Mouse (Mus musculus): Measurements from ENCODE around the gene Il16. TPM values are rescaled to one million over a fixed set of nuclear protein-coding genes. Genes with fewer than 3 reads are reported as not detected.

Il16 gene
- polyA plus RNA-seq, 1 experiment from 2014 or later = 0.93 TPM

DNA sequence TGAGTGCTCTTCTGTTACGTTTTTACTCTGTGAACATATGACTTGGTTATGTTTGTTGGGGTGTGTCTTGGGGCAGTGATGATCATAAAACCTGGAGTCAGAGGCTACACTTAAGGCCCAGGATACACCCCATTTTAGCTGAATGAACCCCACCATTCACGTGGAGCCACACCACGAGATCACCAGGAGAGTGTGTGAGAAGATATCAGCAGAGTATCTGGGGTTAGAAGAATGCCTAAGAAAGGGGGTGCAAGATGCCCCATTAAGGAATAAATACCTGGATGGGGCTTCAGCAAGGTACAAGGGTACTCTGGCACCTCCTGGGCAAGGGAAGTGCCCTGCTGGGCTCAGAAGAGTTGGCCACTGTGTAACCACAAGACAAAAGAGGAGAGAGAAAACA lies 11.3 kb downstream of the Il16 start:
- Histone ChIP-seq H3K36me3 (replicated peaks) (no peaks in the 10 kb centered on the region), H3K9me3 (no peaks in the 10 kb centered on the region), H3K9ac (no peak overlapping the region), H3K4me3 (no peak overlapping the region), H3K27me3 (replicated peaks) (no peaks in the 10 kb centered on the region), H3K27ac (no peak overlapping the region), H3K4me1 (no peaks in the 10 kb centered on the region), H3K4me2 (no peak overlapping the region)
- no peak for ATAC-seq (replicated peaks)
- 87% methylated on average over 3 of the region's 3 CpGs for WGBS

DNA sequence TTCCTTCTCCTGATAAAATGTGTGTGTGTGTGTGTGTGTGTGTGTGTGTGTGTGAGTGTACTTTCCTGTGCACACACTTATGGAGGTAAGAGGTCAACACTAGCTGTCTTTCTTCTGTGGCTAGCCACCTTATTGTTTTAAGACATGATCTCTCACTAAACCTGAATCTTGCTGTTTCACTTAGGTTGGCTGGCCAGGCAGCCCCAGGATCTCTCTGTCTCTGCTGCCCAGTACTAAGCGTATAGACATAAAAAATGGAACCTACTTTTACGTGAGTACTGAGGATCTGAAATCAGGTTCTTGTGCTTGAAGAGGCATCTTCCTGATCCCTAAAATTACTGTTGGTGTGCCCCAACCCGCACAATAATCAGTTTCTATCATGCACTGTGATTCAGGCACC lies 12.7 kb downstream of the Il16 start:
- Histone ChIP-seq H3K9me3 (no peaks in the 10 kb centered on the region), H3K4me2 (no peak overlapping the region), H3K36me3 (replicated peaks) (no peaks in the 10 kb centered on the region), H3K27me3 (replicated peaks) (no peaks in the 10 kb centered on the region), H3K9ac (no peak overlapping the region), H3K4me1 (no peaks in the 10 kb centered on the region), H3K4me3 (no peak overlapping the region), H3K27ac (no peak overlapping the region)
- ATAC-seq (replicated peaks) = no peak
- 91% methylated on average over 3 of the region's 3 CpGs for WGBS

DNA sequence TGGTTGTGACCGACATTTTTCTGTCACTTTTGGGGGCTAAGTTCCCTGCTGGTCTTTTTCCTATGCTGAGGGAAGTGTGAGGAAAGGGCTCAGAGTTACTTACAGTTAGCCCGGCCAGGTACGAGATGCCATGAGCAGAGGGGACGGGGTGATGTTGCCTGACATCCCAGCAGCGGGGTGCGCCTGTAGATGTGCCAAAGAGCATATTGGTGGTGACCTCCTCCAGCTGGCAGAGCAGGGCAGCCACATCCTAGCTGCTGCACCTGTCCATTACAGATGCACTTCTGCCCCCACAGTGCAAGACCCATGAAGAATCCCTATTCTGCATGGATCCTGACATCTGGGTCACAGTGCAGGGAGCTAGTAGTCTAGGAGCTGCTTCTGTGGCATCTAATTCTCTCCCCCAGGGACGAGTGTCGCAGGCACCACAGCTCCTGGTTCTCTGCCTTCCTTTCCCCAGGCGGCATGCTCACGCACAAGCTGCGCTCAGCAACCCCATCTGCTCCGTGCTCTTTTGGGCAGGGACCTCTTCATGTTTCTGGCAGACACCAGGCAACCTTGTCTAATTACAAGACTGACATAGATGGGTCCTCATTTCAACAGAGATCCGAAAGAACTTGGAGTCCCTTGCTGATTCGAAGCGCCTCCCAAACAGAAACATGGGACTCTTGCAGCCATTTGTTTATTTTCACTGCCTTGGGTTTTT lies 13.4 kb downstream of the Il16 start:
- 74% methylated on average over 15 of the region's 15 CpGs for WGBS
- Histone ChIP-seq H3K4me2 (no peak overlapping the region), H3K4me1 (no peaks in the 10 kb centered on the region), H3K36me3 (replicated peaks) (no peaks in the 10 kb centered on the region), H3K4me3 (no peak overlapping the region), H3K9ac (no peak overlapping the region), H3K27ac (no peak overlapping the region), H3K27me3 (replicated peaks) (no peaks in the 10 kb centered on the region), H3K9me3 (no peaks in the 10 kb centered on the region)
- no peak for ATAC-seq (replicated peaks)

DNA sequence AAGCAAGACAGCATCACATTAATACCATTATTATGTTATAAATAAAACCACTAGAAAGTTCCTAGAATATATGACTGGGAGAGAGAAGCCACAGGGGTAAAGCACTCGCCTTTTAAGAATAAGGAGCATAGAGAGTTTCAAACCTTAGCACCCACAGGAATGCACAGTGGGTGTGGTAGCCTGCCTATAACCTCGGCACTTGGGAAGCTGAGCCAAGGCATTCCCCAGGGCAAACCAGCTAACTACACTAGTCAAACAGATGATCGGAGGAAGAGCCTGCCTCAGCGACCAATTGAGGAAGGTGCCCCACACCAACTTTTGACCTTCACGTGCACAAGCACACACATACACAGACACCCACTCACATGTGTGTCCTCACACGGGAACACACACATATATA lies 14.2 kb downstream of the Il16 start:
- no peak overlapping the region for H3K4me2 ChIP-seq
- H3K4me1 ChIP-seq = no peaks in the 10 kb centered on the region
- 86% methylated on average over 6 of the region's 6 CpGs for WGBS
- no peak overlapping the region for H3K27ac ChIP-seq
- no peaks in the 10 kb centered on the region for H3K27me3 ChIP-seq (replicated peaks)
- no peak overlapping the region for H3K4me3 ChIP-seq
- ATAC-seq (replicated peaks) = no peak
- H3K9ac ChIP-seq = no peak overlapping the region
- no peaks in the 10 kb centered on the region for H3K9me3 ChIP-seq
- H3K36me3 ChIP-seq (replicated peaks) = no peaks in the 10 kb centered on the region

DNA sequence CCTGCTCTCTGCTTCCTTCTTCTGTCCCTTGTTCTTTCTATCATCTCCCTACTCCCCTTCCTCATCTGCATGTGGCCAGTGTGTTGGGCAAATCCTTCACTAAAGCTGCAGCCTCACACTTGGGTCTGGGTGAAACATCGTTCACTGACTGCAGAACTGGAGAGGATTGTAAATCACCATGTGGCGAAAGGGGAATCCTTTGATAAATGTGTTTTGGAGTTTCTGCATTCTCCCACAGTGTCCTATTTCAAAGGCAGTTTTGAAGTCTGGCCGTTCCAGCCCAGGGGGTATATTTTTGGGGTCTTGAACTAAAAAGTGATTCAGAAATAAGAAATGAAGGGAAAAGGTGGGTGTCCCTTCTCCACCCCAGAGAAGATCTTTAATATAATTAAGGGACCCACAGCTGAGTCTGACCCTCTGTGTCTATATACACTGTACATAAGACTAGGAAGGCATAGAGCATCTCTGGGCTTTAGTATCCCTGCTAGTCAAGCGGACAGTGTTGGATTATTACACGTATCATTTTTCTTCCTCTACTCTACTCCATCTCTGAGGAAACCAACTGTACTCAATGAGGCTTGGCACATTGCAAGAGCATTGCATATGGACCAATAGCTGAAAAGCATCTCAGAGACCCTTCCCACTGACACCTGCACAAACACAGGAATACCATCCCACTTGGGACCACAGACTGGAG lies 18.4 kb downstream of the Il16 start:
- no peak for ATAC-seq (replicated peaks)
- Histone ChIP-seq H3K27me3 (replicated peaks) (no peaks in the 10 kb centered on the region), H3K9ac (no peak overlapping the region), H3K4me1 (no peaks in the 10 kb centered on the region), H3K4me3 (no peak overlapping the region), H3K4me2 (no peak overlapping the region), H3K27ac (no peak overlapping the region), H3K9me3 (no peaks in the 10 kb centered on the region), H3K36me3 (replicated peaks) (no peaks in the 10 kb centered on the region)
- WGBS = 82% methylated on average over 5 of the region's 5 CpGs

DNA sequence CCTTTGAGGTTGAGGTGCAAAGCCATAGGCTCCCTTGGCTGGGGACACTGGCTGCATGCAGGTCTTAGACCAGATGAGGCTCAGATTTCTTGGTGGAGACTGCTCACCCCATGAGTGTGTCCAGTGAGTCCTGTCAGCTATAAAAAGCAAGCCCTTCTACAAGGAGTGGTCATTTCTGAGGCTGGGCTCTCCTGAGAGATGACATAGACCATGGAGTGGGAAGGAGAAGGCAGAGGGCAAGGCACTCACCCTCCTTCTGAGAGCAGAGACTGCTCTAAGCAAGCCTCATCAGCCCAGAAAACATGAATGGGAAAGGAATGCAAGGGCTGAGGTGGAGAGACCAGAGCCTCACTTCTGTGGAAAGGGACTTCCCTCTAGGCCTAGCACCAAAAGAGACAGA lies 19.7 kb downstream of the Il16 start:
- no peak for ATAC-seq (replicated peaks)
- Histone ChIP-seq H3K27ac (no peak overlapping the region), H3K4me1 (no peaks in the 10 kb centered on the region), H3K27me3 (replicated peaks) (no peaks in the 10 kb centered on the region), H3K9ac (no peak overlapping the region), H3K4me3 (no peak overlapping the region), H3K36me3 (replicated peaks) (no peaks in the 10 kb centered on the region), H3K4me2 (no peak overlapping the region), H3K9me3 (no peaks in the 10 kb centered on the region)

DNA sequence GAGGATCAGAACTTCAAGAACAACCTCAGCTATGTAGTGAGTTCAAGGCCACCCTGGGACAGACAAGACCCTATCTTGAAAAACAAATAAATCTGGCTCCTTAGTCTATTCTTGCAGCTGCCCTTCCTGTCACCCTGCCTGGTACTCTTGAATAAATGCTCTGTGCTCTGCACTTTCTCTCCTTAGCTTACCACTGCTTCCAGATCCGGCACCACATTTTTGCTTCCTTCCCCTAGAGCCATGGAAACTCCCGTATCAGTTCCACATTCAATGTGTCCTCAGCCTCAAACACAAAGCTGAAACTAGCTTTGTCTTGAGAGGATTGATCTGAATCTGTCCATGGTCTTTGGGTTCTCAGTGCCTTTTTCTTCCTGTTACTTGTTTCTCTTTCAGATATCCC lies 21.0 kb downstream of the Il16 start:
- H3K36me3 ChIP-seq (replicated peaks) = no peaks in the 10 kb centered on the region
- WGBS = 53% methylated on average over 2 of the region's 2 CpGs
- no peak overlapping the region for H3K9ac ChIP-seq
- H3K27me3 ChIP-seq (replicated peaks) = no peaks in the 10 kb centered on the region
- no peak overlapping the region for H3K4me3 ChIP-seq
- no peak overlapping the region for H3K4me2 ChIP-seq
- no peak for ATAC-seq (replicated peaks)
- H3K4me1 ChIP-seq = no peaks in the 10 kb centered on the region
- no peaks in the 10 kb centered on the region for H3K9me3 ChIP-seq
- no peak overlapping the region for H3K27ac ChIP-seq

DNA sequence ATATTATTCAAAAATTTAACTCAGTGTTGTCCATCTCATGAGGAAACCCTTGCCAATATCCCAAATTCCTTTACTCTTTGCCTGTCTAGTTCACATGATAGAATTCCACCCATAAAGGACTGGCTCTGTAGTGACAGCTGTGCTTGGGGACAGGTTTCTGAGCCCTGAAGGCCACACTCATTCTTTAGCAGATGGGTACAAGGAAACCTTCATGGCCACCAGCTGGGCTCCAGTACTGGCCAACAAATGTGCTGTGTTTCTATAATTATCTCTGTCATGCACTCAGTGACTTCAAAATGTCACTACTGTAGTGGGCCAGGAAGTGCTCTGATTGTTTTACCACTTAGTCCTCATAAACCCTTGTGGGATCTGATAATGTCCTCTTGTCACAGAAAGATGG lies 21.6 kb downstream of the Il16 start:
- H3K27me3 ChIP-seq (replicated peaks) = no peaks in the 10 kb centered on the region
- H3K36me3 ChIP-seq (replicated peaks) = no peaks in the 10 kb centered on the region
- H3K9me3 ChIP-seq = no peaks in the 10 kb centered on the region
- H3K9ac ChIP-seq = no peak overlapping the region
- no peak overlapping the region for H3K4me2 ChIP-seq
- H3K4me1 ChIP-seq = no peaks in the 10 kb centered on the region
- H3K4me3 ChIP-seq = no peak overlapping the region
- no peak for ATAC-seq (replicated peaks)
- H3K27ac ChIP-seq = no peak overlapping the region

DNA sequence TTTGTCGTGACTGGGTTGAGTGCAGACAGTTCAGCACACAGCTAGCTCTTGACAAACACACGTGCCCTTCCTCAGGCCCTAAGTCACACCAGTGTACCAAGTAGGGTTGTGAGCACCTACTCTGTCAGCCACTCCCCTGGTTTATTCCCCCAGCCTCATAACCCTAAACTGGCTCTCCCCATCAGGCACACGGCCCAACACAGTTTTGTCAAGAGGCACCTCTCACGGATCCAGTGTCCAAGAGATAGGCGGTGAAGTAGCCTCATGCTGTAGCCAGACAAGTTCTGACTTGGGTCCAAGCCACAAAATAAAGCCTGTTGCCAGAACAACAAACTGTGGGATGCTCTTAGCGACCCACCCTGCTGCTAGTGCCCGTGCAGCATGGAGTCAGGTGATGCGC lies 22.3 kb downstream of the Il16 start:
- no peak overlapping the region for H3K4me3 ChIP-seq
- no peak overlapping the region for H3K9ac ChIP-seq
- no peak overlapping the region for H3K27ac ChIP-seq
- H3K9me3 ChIP-seq = no peaks in the 10 kb centered on the region
- no peaks in the 10 kb centered on the region for H3K4me1 ChIP-seq
- H3K4me2 ChIP-seq = no peak overlapping the region
- 89% methylated on average over 8 of the region's 8 CpGs for WGBS
- H3K27me3 ChIP-seq (replicated peaks) = no peaks in the 10 kb centered on the region
- ATAC-seq (replicated peaks) = no peak
- H3K36me3 ChIP-seq (replicated peaks) = no peaks in the 10 kb centered on the region

DNA sequence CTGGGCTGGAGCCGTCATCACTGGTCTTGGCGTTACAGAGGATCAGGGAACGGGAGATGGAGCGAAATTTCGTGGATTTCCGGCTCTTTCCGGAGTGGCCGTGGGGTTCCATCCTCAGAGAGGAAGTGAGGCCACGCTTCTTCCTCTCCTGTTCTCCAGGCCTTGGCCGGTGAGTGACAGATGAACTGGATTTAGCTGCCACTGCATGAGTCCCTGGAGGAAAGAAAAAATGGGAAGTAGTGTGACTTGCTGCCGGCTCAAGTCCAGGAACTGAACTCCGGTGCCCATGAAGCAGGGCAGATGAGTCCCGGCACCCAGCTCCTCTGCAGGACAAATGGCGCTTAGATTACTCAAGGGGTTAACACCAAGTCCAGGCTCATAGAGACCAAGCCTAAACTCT lies 23.0 kb downstream of the Il16 start:
- ATAC-seq (replicated peaks) = no peak
- H3K27ac ChIP-seq = no peak overlapping the region
- 95% methylated on average over 14 of the region's 14 CpGs for WGBS
- no peaks in the 10 kb centered on the region for H3K27me3 ChIP-seq (replicated peaks)
- H3K9me3 ChIP-seq = no peaks in the 10 kb centered on the region
- no peak overlapping the region for H3K4me2 ChIP-seq
- H3K36me3 ChIP-seq (replicated peaks) = no peaks in the 10 kb centered on the region
- H3K4me3 ChIP-seq = no peak overlapping the region
- no peaks in the 10 kb centered on the region for H3K4me1 ChIP-seq
- no peak overlapping the region for H3K9ac ChIP-seq

DNA sequence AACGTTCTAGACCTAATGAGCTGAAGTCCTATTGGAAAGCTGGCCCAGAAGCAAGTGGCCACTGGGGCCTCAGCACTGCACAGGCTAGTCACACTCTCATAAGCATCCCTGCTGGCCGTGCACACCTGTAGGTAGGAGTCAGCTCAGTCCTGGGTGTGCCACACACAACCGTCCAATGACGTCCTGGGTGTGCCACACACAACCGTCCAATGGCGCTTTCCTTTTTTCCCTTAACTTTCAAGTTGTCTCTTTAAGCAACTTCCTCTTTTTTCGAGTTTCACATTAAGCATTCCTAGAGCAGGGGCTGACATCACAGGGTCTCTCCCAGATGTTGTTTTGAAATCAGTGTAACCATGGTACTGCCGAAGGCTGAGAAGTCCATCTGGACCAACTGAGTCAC lies 25.3 kb downstream of the Il16 start:
- Histone ChIP-seq H3K27ac (no peak overlapping the region), H3K9me3 (no peaks in the 10 kb centered on the region), H3K36me3 (replicated peaks) (no peaks in the 10 kb centered on the region), H3K4me1 (no peaks in the 10 kb centered on the region), H3K9ac (no peak overlapping the region), H3K4me3 (no peak overlapping the region), H3K4me2 (no peak overlapping the region), H3K27me3 (replicated peaks) (no peaks in the 10 kb centered on the region)
- WGBS = 80% methylated on average over 8 of the region's 8 CpGs
- ATAC-seq (replicated peaks) = no peak

DNA sequence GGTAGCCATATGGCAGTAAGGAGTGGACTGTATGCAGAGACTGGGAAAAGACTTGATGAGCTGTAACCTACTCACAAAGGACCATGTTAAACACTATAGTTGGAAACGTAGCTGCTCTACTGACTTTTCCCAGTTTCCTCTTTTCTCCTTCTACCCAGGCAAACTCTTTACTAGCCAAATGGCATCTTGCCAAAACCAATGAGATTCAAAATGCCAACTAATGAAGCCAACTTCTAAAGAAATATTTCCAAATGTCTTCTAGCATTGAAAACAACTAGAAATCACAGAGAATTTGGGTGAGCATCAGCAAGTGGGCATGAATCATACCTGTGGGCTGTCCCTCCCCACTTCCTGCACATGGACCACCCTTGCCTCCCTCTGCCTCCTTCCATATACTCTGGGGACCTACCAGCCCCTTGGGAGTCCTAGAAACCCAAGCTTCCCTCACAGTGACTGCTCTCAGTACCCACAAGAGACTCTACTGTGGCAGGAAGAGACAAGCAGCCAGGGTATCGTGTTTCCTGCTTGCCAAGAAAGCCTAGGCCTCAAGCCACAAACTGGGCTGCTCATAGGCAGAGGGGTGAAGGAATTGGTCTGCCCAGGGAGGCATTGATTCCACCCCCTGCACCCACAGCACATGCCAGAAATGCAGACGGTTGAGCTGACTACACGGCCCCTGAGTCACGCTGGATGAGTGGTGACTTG lies 28.4 kb downstream of the Il16 start:
- Histone ChIP-seq H3K9me3 (no peaks in the 10 kb centered on the region), H3K4me2 (no peak overlapping the region), H3K27me3 (replicated peaks) (no peaks in the 10 kb centered on the region), H3K4me3 (no peak overlapping the region), H3K36me3 (replicated peaks) (no peaks in the 10 kb centered on the region), H3K9ac (no peak overlapping the region), H3K4me1 (no peaks in the 10 kb centered on the region), H3K27ac (no peak overlapping the region)
- 67% methylated on average over 5 of the region's 5 CpGs for WGBS
- no peak for ATAC-seq (replicated peaks)

DNA sequence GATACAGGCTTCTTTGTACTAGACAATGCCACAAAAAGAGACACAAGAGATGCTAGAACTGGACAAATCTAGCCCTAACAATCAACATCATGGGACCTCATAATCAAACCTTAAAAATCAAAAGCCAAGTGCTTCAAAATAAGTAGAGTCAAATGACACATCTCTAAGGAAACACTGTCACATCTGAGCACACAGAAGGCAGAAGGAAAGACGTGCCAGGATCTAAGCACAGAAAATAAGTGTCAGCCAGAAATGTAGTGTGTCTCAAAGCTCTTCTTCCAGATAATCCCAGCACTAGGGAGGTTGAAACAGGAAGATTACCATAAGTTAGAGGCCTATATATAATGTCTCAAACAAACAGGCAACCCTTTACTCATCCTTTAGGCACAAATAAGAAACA lies 31.9 kb downstream of the Il16 start:
- Histone ChIP-seq H3K9me3 (no peaks in the 10 kb centered on the region), H3K4me2 (no peak overlapping the region), H3K36me3 (replicated peaks) (no peaks in the 10 kb centered on the region), H3K27me3 (replicated peaks) (no peaks in the 10 kb centered on the region), H3K4me1 (no peaks in the 10 kb centered on the region), H3K4me3 (no peak overlapping the region), H3K9ac (no peak overlapping the region), H3K27ac (no peak overlapping the region)
- 73% methylated on average over 1 of the region's 1 CpGs for WGBS
- no peak for ATAC-seq (replicated peaks)

Measured in midbrain, embryonic 15.5 days (tissue).